Mouse (Mus musculus) thymus, adult 18-20 months (tissue): ENCODE results near the gene Tk1.
"Not testable (repeated sequence)": the region's sequence is repeated elsewhere in the genome, so short reads cannot be mapped to it uniquely, and the experiment has no call there.

Experiments
- DNase-seq, 2 experiments: peaks; one replicate each; pipeline ENCODE4 v3.0.0; 2022; ENCODE audit warnings: mixed read lengths in 2 of 2

Gene Tk1

GRCm38 (mm10) chr11:117820173-117820572 lies 5.7 kb downstream of the Tk1 start:
- DNase-seq, result no peak

- no peak for DNase-seq
These were observed 6.8 kb downstream of the Tk1 start for GRCm38 (mm10) chr11:117819095-117819494.

- DNase-seq, result no peak
These were observed 9.4 kb downstream of the Tk1 start for GRCm38 (mm10) chr11:117816389-117816996.

GRCm38 (mm10) chr11:117815850-117816249 lies 10.0 kb downstream of the Tk1 start:
- DNase-seq, result not testable (repeated sequence)

GRCm38 (mm10) chr11:117814704-117815366 lies 11.1 kb downstream of the Tk1 start:
- no peak for DNase-seq

GRCm38 (mm10) chr11:117813867-117814266 lies 12.0 kb downstream of the Tk1 start:
- DNase-seq, result no peak

- DNase-seq, result peak; percentile 67 to 80
These were observed 15.4 kb downstream of the Tk1 start for GRCm38 (mm10) chr11:117810401-117811046.

- DNase-seq, result peak; percentile 46 to 58
These were observed 16.2 kb downstream of the Tk1 start, which contains the start of the genes Gm20708 and Syngr2 for GRCm38 (mm10) chr11:117809407-117810311. Gene Gm20708 (plus strand): TSS chr11:117809668. Gene Syngr2 (plus strand): TSS chr11:117809668.

- no peak for DNase-seq
These were observed 19.1 kb downstream of the Tk1 start for GRCm38 (mm10) chr11:117806781-117807180.

- no peak for DNase-seq
These were observed 22.7 kb downstream of the Tk1 start for GRCm38 (mm10) chr11:117803166-117803688.

GRCm38 (mm10) chr11:117801650-117802049 lies 24.2 kb downstream of the Tk1 start:
- DNase-seq, result no peak

- no peak for DNase-seq
These were observed 25.9 kb downstream of the Tk1 start for GRCm38 (mm10) chr11:117800038-117800437.

GRCm38 (mm10) chr11:117799174-117799573 lies 26.7 kb downstream of the Tk1 start:
- no peak for DNase-seq

- DNase-seq, result peak in 1 of 2 experiments; percentile 41
These were observed 27.7 kb downstream of the Tk1 start for GRCm38 (mm10) chr11:117798160-117798541.

GRCm38 (mm10) chr11:117797511-117798159 lies 28.3 kb downstream of the Tk1 start, which contains the start of gene 6030468B19Rik:
Gene 6030468B19Rik (plus strand): TSS chr11:117797660.
- no peak for DNase-seq

GRCm38 (mm10) chr11:117796954-117797353 lies 28.9 kb downstream of the Tk1 start:
- DNase-seq, result no peak

GRCm38 (mm10) chr11:117794035-117794551 lies 31.8 kb downstream of the Tk1 start:
- DNase-seq, result no peak

GRCm38 (mm10) chr11:117792281-117792888 lies 33.5 kb downstream of the Tk1 start:
- DNase-seq, result peak in 1 of 2 experiments; percentile 70

GRCm38 (mm10) chr11:117791441-117791761 lies 34.5 kb downstream of the Tk1 start:
- no peak for DNase-seq

GRCm38 (mm10) chr11:117790703-117791440 lies 35.0 kb downstream of the Tk1 start:
- DNase-seq, result no peak

GRCm38 (mm10) chr11:117790286-117790685 lies 35.6 kb downstream of the Tk1 start:
- DNase-seq, result peak in 1 of 2 experiments; percentile 60
